Mouse (Mus musculus): ENCODE data around the gene Kmt2d. TPM values are rescaled to one million over a fixed set of nuclear protein-coding genes. Genes with fewer than 3 reads are reported as not detected.

Gene Kmt2d
- total and polyA plus RNA-seq, 2 experiments from 2014 or later: 6.0 to 31.6 TPM

DNA sequence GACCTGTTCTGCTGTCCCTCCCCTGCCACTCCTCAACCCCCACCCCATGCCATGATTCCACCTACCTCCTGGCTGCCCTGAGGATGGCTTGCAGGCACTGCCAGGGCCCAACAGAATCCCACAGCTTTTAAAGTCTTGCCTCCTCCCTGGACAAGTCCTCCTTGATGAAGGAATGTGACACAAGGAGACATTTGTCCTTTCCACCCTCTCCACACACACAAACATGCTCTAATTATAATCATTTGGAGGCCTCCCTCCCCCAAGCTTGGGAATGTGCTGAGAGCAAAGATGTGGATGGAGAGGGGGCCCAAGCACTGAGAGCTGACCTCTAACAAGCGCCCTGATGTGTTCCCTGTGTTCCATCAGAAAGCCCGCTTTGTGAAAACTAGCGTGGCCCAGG, 61.6 kb downstream of the Kmt2d start, which contains the start of gene Ddn:
Gene Ddn (minus strand): TSS at position 101 of the 400 bp plus-strand sequence.
- 52% methylated on average over 3 of the region's 3 CpGs for WGBS
- peak within 1 kb of the TSS; percentile 68 for H3K4me2 ChIP-seq (ENCODE audit: low read depth, low read length)
- DNase-seq (ENCODE audit: low spot score): no peak
- H3K4me1 ChIP-seq (ENCODE audit: control insufficient read depth, insufficient read depth): peaks cover 28% of the 10 kb centered on the region
- peak within 1 kb of the TSS; percentile 43 for H3K4me3 ChIP-seq (ENCODE audit: low read depth, low read length)
- H3K36me3 ChIP-seq (replicated peaks; ENCODE audit: control insufficient read depth, insufficient read depth, low read length): peaks cover 32% of the 10 kb centered on the region
- H3K9me3 ChIP-seq (replicated peaks; ENCODE audit: control insufficient read depth, low read length): no peaks in the 10 kb centered on the region
- no peak within 1 kb of the TSS for H3K27ac ChIP-seq (ENCODE audit: low read depth)
- ATAC-seq (ENCODE audit: insufficient read depth, low read depth): no peak
- peak within 1 kb of the TSS; percentile 15; the same call in 1 of the 2 replicates for H3K9ac ChIP-seq (replicated peaks; ENCODE audit: low read depth, low read length)
- TF ChIP-seq EP300 (IDR thresholded peaks at IDR 0.05; ENCODE audit: low read depth) (no peak), CTCF (IDR thresholded peaks at IDR 0.05; ENCODE audit: low read depth) (no peak)
- peaks cover 49% of the 10 kb centered on the region for H3K27me3 ChIP-seq (ENCODE audit: control insufficient read depth, insufficient read depth, low read length)

DNA sequence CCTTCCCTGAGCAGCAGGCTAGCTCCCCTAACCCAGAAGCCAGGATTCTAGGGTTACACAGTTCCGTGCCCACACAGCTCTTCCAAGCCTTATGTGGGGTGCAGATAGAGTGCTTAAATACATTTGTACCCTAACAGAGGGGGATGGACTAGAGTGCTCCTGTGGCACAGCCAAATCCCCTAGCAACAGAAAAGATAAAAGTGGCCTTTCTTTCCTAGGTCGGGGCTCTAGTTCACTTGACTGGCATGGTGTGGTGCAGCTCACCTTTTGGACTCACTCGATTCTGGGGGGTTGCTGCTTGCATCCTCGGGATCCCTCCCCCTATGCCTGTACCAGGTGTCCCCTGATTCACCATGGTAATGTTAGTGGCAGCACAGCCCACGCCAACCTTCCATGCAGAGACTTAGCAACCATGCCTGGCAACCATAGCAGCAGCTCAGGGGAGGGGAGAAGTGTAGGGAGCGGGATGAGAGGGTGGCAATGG, 62.3 kb downstream of the Kmt2d start:
- H3K9ac ChIP-seq (replicated peaks; ENCODE audit: low read depth, low read length): 0 out of 2 replicates have a peak overlapping the region, but pooled peaks have one; percentile 15
- 14% methylated on average over 6 of the region's 6 CpGs for WGBS
- peaks cover 25% of the 10 kb centered on the region for H3K36me3 ChIP-seq (replicated peaks; ENCODE audit: control insufficient read depth, insufficient read depth, low read length)
- peaks cover 28% of the 10 kb centered on the region for H3K4me1 ChIP-seq (ENCODE audit: control insufficient read depth, insufficient read depth)
- H3K27ac ChIP-seq (ENCODE audit: low read depth): no peak overlapping the region
- ATAC-seq (ENCODE audit: insufficient read depth, low read depth) (no peak), DNase-seq (ENCODE audit: low spot score) (no peak)
- H3K4me2 ChIP-seq (ENCODE audit: low read depth, low read length): peak overlapping the region; percentile 68
- H3K27me3 ChIP-seq (ENCODE audit: control insufficient read depth, insufficient read depth, low read length): peaks cover 53% of the 10 kb centered on the region
- H3K9me3 ChIP-seq (replicated peaks; ENCODE audit: control insufficient read depth, low read length): no peaks in the 10 kb centered on the region
- no peak for TF ChIP-seq EP300 (IDR thresholded peaks at IDR 0.05; ENCODE audit: low read depth)
- TF ChIP-seq CTCF (IDR thresholded peaks at IDR 0.05; ENCODE audit: low read depth): no peak
- peak overlapping the region; percentile 43 for H3K4me3 ChIP-seq (ENCODE audit: low read depth, low read length)

DNA sequence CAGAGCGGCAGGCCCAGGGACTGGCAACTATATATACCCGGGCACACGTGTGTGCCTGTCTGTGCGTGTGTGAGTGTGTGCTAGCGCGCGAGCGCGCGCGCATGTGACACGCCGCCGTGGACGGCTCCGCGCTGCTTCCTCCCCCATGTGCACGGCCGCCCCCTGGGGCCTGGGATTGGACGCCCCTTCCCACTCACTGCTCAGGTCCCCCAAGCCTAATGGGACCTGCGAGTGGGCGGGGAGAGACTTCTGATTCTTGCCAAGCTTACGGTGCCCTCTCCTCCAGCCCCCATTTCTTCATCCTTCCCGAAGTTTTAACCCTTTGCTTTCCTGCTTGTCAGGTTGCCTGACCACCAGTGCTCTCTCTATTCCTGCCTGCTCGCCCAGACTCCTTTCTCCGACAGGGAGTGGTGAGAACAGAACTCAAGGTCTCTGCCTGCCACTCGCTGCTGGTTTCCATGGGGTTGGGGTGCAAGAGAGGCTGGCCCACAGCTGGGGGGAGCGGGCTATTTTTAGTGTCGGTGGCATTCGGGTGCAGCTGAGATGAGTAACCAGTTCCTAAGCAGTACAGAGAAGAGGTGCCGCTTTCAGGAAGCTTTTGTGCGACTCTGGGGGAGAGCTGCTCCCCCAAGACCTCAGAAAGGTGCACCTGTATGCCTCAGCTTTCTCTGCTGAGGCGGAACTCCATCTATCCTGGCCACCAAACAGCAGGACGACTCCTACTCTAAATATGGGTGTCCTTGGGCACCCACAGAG, 62.9 kb downstream of the Kmt2d start:
- peak overlapping the region; percentile 43 for H3K4me3 ChIP-seq (ENCODE audit: low read depth, low read length)
- ATAC-seq (ENCODE audit: insufficient read depth, low read depth) (peak; percentile 45; the same call in 1 of the 2 replicates), DNase-seq (ENCODE audit: low spot score) (no peak)
- peak overlapping the region; percentile 68 for H3K4me2 ChIP-seq (ENCODE audit: low read depth, low read length)
- H3K27ac ChIP-seq (ENCODE audit: low read depth): no peak overlapping the region
- H3K4me1 ChIP-seq (ENCODE audit: control insufficient read depth, insufficient read depth): peaks cover 28% of the 10 kb centered on the region
- peaks cover 18% of the 10 kb centered on the region for H3K36me3 ChIP-seq (replicated peaks; ENCODE audit: control insufficient read depth, insufficient read depth, low read length)
- H3K9me3 ChIP-seq (replicated peaks; ENCODE audit: control insufficient read depth, low read length): no peaks in the 10 kb centered on the region
- WGBS: under 1% methylated on average over 34 of the region's 34 CpGs
- H3K9ac ChIP-seq (replicated peaks; ENCODE audit: low read depth, low read length): peak overlapping the region; percentile 15; the same call in 1 of the 2 replicates
- no peak for TF ChIP-seq EP300 (IDR thresholded peaks at IDR 0.05; ENCODE audit: low read depth)
- 0 out of 2 replicates have a peak, but pooled peaks have one; percentile 7 for TF ChIP-seq CTCF (IDR thresholded peaks at IDR 0.05; ENCODE audit: low read depth)
- H3K27me3 ChIP-seq (ENCODE audit: control insufficient read depth, insufficient read depth, low read length): peaks cover 60% of the 10 kb centered on the region

DNA sequence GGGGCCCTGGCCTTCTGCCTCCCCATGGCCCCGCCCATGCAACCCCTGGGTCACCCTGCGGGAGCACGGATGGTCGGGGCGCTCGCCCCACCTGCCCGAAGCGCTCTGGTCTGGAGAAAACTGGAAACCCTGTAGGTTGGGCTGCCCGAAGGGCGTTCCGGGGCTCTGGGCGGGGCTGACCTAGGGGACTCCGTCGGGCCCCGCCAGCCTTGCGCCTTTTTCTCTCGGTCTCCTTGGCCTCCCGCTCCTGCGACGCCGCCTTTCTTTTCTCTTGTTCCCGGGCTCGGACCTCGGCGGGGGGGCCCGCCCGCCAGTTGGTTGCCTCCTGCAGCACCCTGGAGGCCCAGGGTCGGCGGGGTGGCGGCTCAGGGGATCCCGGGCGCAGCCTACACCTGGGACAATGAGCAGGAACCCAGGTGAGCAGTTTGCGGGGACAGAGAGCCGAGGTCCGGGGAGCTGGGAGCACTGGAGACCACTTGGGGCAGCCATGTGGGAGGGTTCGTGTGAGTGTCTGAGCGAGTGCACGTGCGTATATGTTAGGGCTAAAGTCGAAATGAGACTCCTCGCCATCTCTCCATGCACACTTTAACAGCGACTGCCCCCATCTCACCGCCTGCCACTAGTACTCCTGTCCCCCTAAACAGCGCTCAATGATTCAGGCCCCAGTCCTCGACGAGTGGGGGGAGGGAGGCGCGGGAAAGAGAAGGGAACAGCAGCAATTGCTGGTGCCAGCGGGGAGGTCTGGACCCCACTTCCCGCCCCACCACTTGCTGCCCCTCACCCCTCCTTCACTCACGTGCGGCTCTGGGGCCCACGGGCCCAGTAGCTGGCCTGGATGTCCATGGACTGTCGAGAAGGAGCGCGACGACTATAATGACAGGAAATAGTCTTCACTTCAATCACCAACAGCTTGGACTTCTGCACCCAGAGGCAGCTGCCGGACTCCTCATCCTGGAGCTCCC, 63.9 kb downstream of the Kmt2d start:
- no peak for TF ChIP-seq EP300 (IDR thresholded peaks at IDR 0.05; ENCODE audit: low read depth)
- TF ChIP-seq CTCF (IDR thresholded peaks at IDR 0.05; ENCODE audit: low read depth): no peak
- Histone ChIP-seq H3K4me1 (ENCODE audit: control insufficient read depth, insufficient read depth) (peaks cover 28% of the 10 kb centered on the region), H3K9ac (replicated peaks; ENCODE audit: low read depth, low read length) (peak overlapping the region; percentile 15; the same call in 1 of the 2 replicates), H3K27ac (ENCODE audit: low read depth) (no peak overlapping the region), H3K9me3 (replicated peaks; ENCODE audit: control insufficient read depth, low read length) (no peaks in the 10 kb centered on the region), H3K4me3 (ENCODE audit: low read depth, low read length) (peak overlapping the region; percentile 43), H3K36me3 (replicated peaks; ENCODE audit: control insufficient read depth, insufficient read depth, low read length) (0 out of 2 replicates have a peak, but pooled peaks cover 9% of the 10 kb centered on the region), H3K4me2 (ENCODE audit: low read depth, low read length) (peak overlapping the region; percentile 68), H3K27me3 (ENCODE audit: control insufficient read depth, insufficient read depth, low read length) (peaks cover 69% of the 10 kb centered on the region)
- DNase-seq (ENCODE audit: low spot score) (no peak), ATAC-seq (ENCODE audit: insufficient read depth, low read depth) (0 out of 2 replicates have a peak, but pooled peaks have one; percentile 0)
- WGBS: 3% methylated on average over 56 of the region's 58 CpGs
